Mouse (Mus musculus) neural tube, embryonic 12.5 days (tissue): ENCODE measurements at regions not wholly inside any gene's neighbourhood (a gene's known extent, or its start where the extent isn't known, plus 50 kb on each side); places are given as distances from the start of the nearest gene placed in this dataset. TPM values are rescaled to one million over a fixed set of nuclear protein-coding genes. Genes with fewer than 3 reads are reported as not detected.
A peak's percentile ranks its signal among the peaks of the same experiment; 100 is the strongest.

Experiments
- ATAC-seq: fragments of 200-750 bp; cut with Nextera tagmentation; 2 replicates; pipeline ENCODE4 v1.8.0; 2017; ENCODE audit warnings: low read depth, mild to moderate bottlenecking, moderate TSS enrichment, moderate library complexity; ENCODE audit not compliant: low FRiP score
- H3K27ac ChIP-seq: fragments of 300-500 bp; sonication (generic); 2 replicates; pipeline ENCODE4 v1.5.1; 2016
- H3K27me3 ChIP-seq: fragments of 300-500 bp; sonication (generic); replicated peaks from 2 replicates; pipeline ENCODE4 v1.6.1; 2016; ENCODE audit warnings: mild to moderate bottlenecking
- H3K36me3 ChIP-seq: fragments of 300-500 bp; sonication (generic); 2 replicates; pipeline ENCODE4 v1.6.1; 2016; ENCODE audit warnings: mild to moderate bottlenecking
- H3K4me1 ChIP-seq: fragments of 300-500 bp; sonication (generic); 2 replicates; pipeline ENCODE4 v1.6.1; 2016
- H3K4me2 ChIP-seq: fragments of 300-500 bp; sonication (generic); replicated peaks from 2 replicates; pipeline ENCODE4 v1.6.1; 2016; ENCODE audit warnings: mild to moderate bottlenecking
- H3K4me3 ChIP-seq: fragments of 300-500 bp; sonication (generic); 2 replicates; pipeline ENCODE4 v1.5.1; 2016
- H3K9ac ChIP-seq: fragments of 300-500 bp; sonication (generic); 2 replicates; pipeline ENCODE4 v1.6.1; 2016; ENCODE audit warnings: mild to moderate bottlenecking
- H3K9me3 ChIP-seq: fragments of 300-500 bp; sonication (generic); 2 replicates; pipeline ENCODE4 v1.6.1; 2016; ENCODE audit warnings: mild to moderate bottlenecking
- WGBS: fragments of 180-500 bp; shearing (Covaris S2); methylation state at CpG from one replicate; pipeline ENCODE4 v1.1.7; 2016; 5-methylcytosine and 5-hydroxymethylcytosine counted together
- microRNA counts: library from miRNA; unstranded; fragments of <30 nt; microRNA quantifications from one replicate; lab custom pipeline; 2017
- microRNA-seq: library from miRNA; unstranded; fragments of <30 nt; microRNA quantifications from one replicate; pipeline ENCODE4, GENCODE M21; 2017

- H3K9me3 ChIP-seq: no peaks in the 10 kb centered on the region
- no peak overlapping the region for H3K4me2 ChIP-seq
- H3K4me3 ChIP-seq: no peak overlapping the region
- no peak overlapping the region for H3K9ac ChIP-seq
- 88% methylated on average over 2 of the region's 2 CpGs for WGBS
- no peaks in the 10 kb centered on the region for H3K4me1 ChIP-seq
- ATAC-seq: no peak
- H3K36me3 ChIP-seq: no peaks in the 10 kb centered on the region
- no peaks in the 10 kb centered on the region for H3K27me3 ChIP-seq
- H3K27ac ChIP-seq: no peak overlapping the region
Observed at GRCm38 (mm10) chr13:75590836-75591235, 115.7 kb upstream of the Ell2 start.

- Histone ChIP-seq H3K9ac (no peak overlapping the region), H3K4me3 (no peak overlapping the region), H3K4me2 (no peak overlapping the region), H3K27me3 (no peaks in the 10 kb centered on the region), H3K27ac (no peak overlapping the region), H3K36me3 (no peaks in the 10 kb centered on the region), H3K9me3 (no peaks in the 10 kb centered on the region), H3K4me1 (no peaks in the 10 kb centered on the region)
- no peak for ATAC-seq
- WGBS: 82% methylated on average over 2 of the region's 2 CpGs
Observed at GRCm38 (mm10) chr13:75596856-75597255, 109.7 kb upstream of the Ell2 start.

- Histone ChIP-seq H3K4me2 (no peak overlapping the region), H3K27ac (no peak overlapping the region), H3K36me3 (no peaks in the 10 kb centered on the region), H3K4me3 (no peak overlapping the region), H3K9ac (no peak overlapping the region), H3K9me3 (no peaks in the 10 kb centered on the region), H3K4me1 (no peaks in the 10 kb centered on the region), H3K27me3 (no peaks in the 10 kb centered on the region)
- no peak for ATAC-seq
Observed at GRCm38 (mm10) chr13:75598186-75598585, 108.4 kb upstream of the Ell2 start.

- H3K4me1 ChIP-seq: no peaks in the 10 kb centered on the region
- no peak overlapping the region for H3K4me2 ChIP-seq
- 96% methylated on average over 1 of the region's 1 CpGs for WGBS
- H3K9me3 ChIP-seq: no peaks in the 10 kb centered on the region
- H3K27ac ChIP-seq: no peak overlapping the region
- no peaks in the 10 kb centered on the region for H3K36me3 ChIP-seq
- H3K4me3 ChIP-seq: no peak overlapping the region
- no peak for ATAC-seq
- H3K27me3 ChIP-seq: no peaks in the 10 kb centered on the region
- no peak overlapping the region for H3K9ac ChIP-seq
Observed at GRCm38 (mm10) chr13:75598675-75599074, 107.9 kb upstream of the Ell2 start.

- Histone ChIP-seq H3K27me3 (no peaks in the 10 kb centered on the region), H3K9ac (no peak overlapping the region), H3K36me3 (no peaks in the 10 kb centered on the region), H3K27ac (no peak overlapping the region), H3K4me3 (no peak overlapping the region), H3K9me3 (no peaks in the 10 kb centered on the region), H3K4me2 (no peak overlapping the region), H3K4me1 (no peaks in the 10 kb centered on the region)
- 90% methylated on average over 3 of the region's 3 CpGs for WGBS
- no peak for ATAC-seq
Observed at GRCm38 (mm10) chr13:75623229-75623628, 83.3 kb upstream of the Ell2 start.

- WGBS: 83% methylated on average over 1 of the region's 1 CpGs
- no peak overlapping the region for H3K9ac ChIP-seq
- H3K4me1 ChIP-seq: no peaks in the 10 kb centered on the region
- no peaks in the 10 kb centered on the region for H3K36me3 ChIP-seq
- no peak for ATAC-seq
- no peak overlapping the region for H3K27ac ChIP-seq
- no peak overlapping the region for H3K4me2 ChIP-seq
- H3K27me3 ChIP-seq: no peaks in the 10 kb centered on the region
- no peak overlapping the region for H3K4me3 ChIP-seq
- H3K9me3 ChIP-seq: no peaks in the 10 kb centered on the region
Observed at GRCm38 (mm10) chr13:75627405-75627804, 79.2 kb upstream of the Ell2 start.

GRCm38 (mm10) chr13:75631048-75631447 lies 75.5 kb upstream of the Ell2 start:
- Histone ChIP-seq H3K36me3 (no peaks in the 10 kb centered on the region), H3K9me3 (no peaks in the 10 kb centered on the region)
- ATAC-seq: no peak

GRCm38 (mm10) chr13:75647513-75647912 lies 59.0 kb upstream of the Ell2 start:
- Histone ChIP-seq H3K4me1 (no peaks in the 10 kb centered on the region), H3K4me3 (no peak overlapping the region)

More at GRCm38 (mm10) chr13:75631048-75631447, 75.5 kb upstream of the Ell2 start:
- Histone ChIP-seq H3K4me1 (no peaks in the 10 kb centered on the region), H3K4me3 (no peak overlapping the region), H3K27ac (no peak overlapping the region), H3K27me3 (no peaks in the 10 kb centered on the region), H3K4me2 (no peak overlapping the region), H3K9ac (no peak overlapping the region)
- WGBS: 88% methylated on average over 1 of the region's 1 CpGs

GRCm38 (mm10) chr13:75651941-75652340 lies 54.6 kb upstream of the Ell2 start:
- H3K4me2 ChIP-seq: no peak overlapping the region
- no peaks in the 10 kb centered on the region for H3K36me3 ChIP-seq
- no peaks in the 10 kb centered on the region for H3K27me3 ChIP-seq
- H3K9ac ChIP-seq: no peak overlapping the region
- WGBS: 90% methylated on average over 3 of the region's 3 CpGs
- no peaks in the 10 kb centered on the region for H3K9me3 ChIP-seq
- ATAC-seq: no peak
- H3K27ac ChIP-seq: no peak overlapping the region
- H3K4me1 ChIP-seq: no peaks in the 10 kb centered on the region
- H3K4me3 ChIP-seq: no peak overlapping the region

More at GRCm38 (mm10) chr13:75647513-75647912, 59.0 kb upstream of the Ell2 start:
- no peaks in the 10 kb centered on the region for H3K27me3 ChIP-seq
- no peak overlapping the region for H3K9ac ChIP-seq
- no peaks in the 10 kb centered on the region for H3K36me3 ChIP-seq
- WGBS: 47% methylated on average over 1 of the region's 1 CpGs
- H3K4me2 ChIP-seq: no peak overlapping the region
- no peaks in the 10 kb centered on the region for H3K9me3 ChIP-seq
- H3K27ac ChIP-seq: no peak overlapping the region
- ATAC-seq: no peak

- ATAC-seq: no peak
- H3K9me3 ChIP-seq: no peaks in the 10 kb centered on the region
- no peak overlapping the region for H3K9ac ChIP-seq
- no peak overlapping the region for H3K27ac ChIP-seq
- H3K4me1 ChIP-seq: no peaks in the 10 kb centered on the region
- H3K36me3 ChIP-seq: no peaks in the 10 kb centered on the region
- H3K4me2 ChIP-seq: no peak overlapping the region
- 90% methylated on average over 2 of the region's 2 CpGs for WGBS
- no peaks in the 10 kb centered on the region for H3K27me3 ChIP-seq
- H3K4me3 ChIP-seq: no peak overlapping the region
Observed at GRCm38 (mm10) chr13:75652966-75653365, 53.6 kb upstream of the Ell2 start.

MicroRNAs encoded in the stretch of these regions (microRNA counts, 519-probe panel; counts per million panel counts)
- microRNA mmu-miR-682 (lab: Ali Mortazavi, UCI): 342 counts per million, percentile 67 among the panel's probes with 10 or more counts

Small RNA genes in the stretch of these regions (microRNA-seq; reads per million reads assigned to microRNA genes)
- gene Mir682: not detected
